Mouse (Mus musculus): ENCODE measurements at regions not wholly inside any gene's neighbourhood (a gene's known extent, or its start where the extent isn't known, plus 50 kb on each side); places are given as distances from the start of the nearest gene placed in this dataset.

- H3K27me3 ChIP-seq (ENCODE audit: insufficient read depth, low read length), result no peaks in the 10 kb centered on the region
- TF ChIP-seq POU5F1 (IDR thresholded peaks at IDR 0.05; ENCODE audit: borderline replicate concordance, low read length) (no peak), NANOG (IDR thresholded peaks at IDR 0.05; ENCODE audit: borderline replicate concordance, low read length) (no peak), CTCF (conservative IDR thresholded peaks at IDR 0.05; ENCODE audit: low read length) (no peak)
- no peaks in the 10 kb centered on the region for H3K36me3 ChIP-seq (ENCODE audit: insufficient read depth, low read length)
- no peaks in the 10 kb centered on the region for H3K4me1 ChIP-seq (replicated peaks; ENCODE audit: low read depth, low read length)
- H3K9me3 ChIP-seq (ENCODE audit: low read length), result no peaks in the 10 kb centered on the region
- no peak overlapping the region for H3K4me3 ChIP-seq (replicated peaks; ENCODE audit: low read length)
These were observed 164.6 kb upstream of the Lcorl start for GRCm38 (mm10) chr5:46022047-46022422.

GRCm38 (mm10) chr5:46021398-46022046 lies 164.1 kb upstream of the Lcorl start:
- H3K27me3 ChIP-seq (ENCODE audit: insufficient read depth, low read length), result no peaks in the 10 kb centered on the region
- no peak for TF ChIP-seq CTCF (conservative IDR thresholded peaks at IDR 0.05; ENCODE audit: low read length)
- TF ChIP-seq NANOG (IDR thresholded peaks at IDR 0.05; ENCODE audit: borderline replicate concordance, low read length), result no peak
- no peak for TF ChIP-seq POU5F1 (IDR thresholded peaks at IDR 0.05; ENCODE audit: borderline replicate concordance, low read length)
- H3K4me1 ChIP-seq (replicated peaks; ENCODE audit: low read depth, low read length), result no peaks in the 10 kb centered on the region
- H3K9me3 ChIP-seq (ENCODE audit: low read length), result no peaks in the 10 kb centered on the region
- H3K4me3 ChIP-seq (replicated peaks; ENCODE audit: low read length), result no peak overlapping the region
- H3K36me3 ChIP-seq (ENCODE audit: insufficient read depth, low read length), result no peaks in the 10 kb centered on the region

GRCm38 (mm10) chr5:46020175-46020574 lies 162.8 kb upstream of the Lcorl start:
- no peak overlapping the region for H3K4me3 ChIP-seq (replicated peaks; ENCODE audit: low read length)
- no peaks in the 10 kb centered on the region for H3K36me3 ChIP-seq (ENCODE audit: insufficient read depth, low read length)
- TF ChIP-seq CTCF (conservative IDR thresholded peaks at IDR 0.05; ENCODE audit: low read length) (no peak), POU5F1 (IDR thresholded peaks at IDR 0.05; ENCODE audit: borderline replicate concordance, low read length) (no peak), NANOG (IDR thresholded peaks at IDR 0.05; ENCODE audit: borderline replicate concordance, low read length) (no peak)
- H3K4me1 ChIP-seq (replicated peaks; ENCODE audit: low read depth, low read length), result no peaks in the 10 kb centered on the region
- H3K27me3 ChIP-seq (ENCODE audit: insufficient read depth, low read length), result no peaks in the 10 kb centered on the region
- H3K9me3 ChIP-seq (ENCODE audit: low read length), result no peaks in the 10 kb centered on the region

- Histone ChIP-seq H3K4me1 (replicated peaks; ENCODE audit: low read depth, low read length) (peaks cover 18% of the 10 kb centered on the region), H3K36me3 (ENCODE audit: insufficient read depth, low read length) (no peaks in the 10 kb centered on the region), H3K27me3 (ENCODE audit: insufficient read depth, low read length) (no peaks in the 10 kb centered on the region), H3K4me3 (replicated peaks; ENCODE audit: low read length) (no peak overlapping the region), H3K9me3 (ENCODE audit: low read length) (no peaks in the 10 kb centered on the region)
- TF ChIP-seq NANOG (IDR thresholded peaks at IDR 0.05; ENCODE audit: borderline replicate concordance, low read length) (no peak), POU5F1 (IDR thresholded peaks at IDR 0.05; ENCODE audit: borderline replicate concordance, low read length) (no peak), CTCF (conservative IDR thresholded peaks at IDR 0.05; ENCODE audit: low read length) (no peak)
These were observed 150.0 kb upstream of the Lcorl start for GRCm38 (mm10) chr5:46007446-46007845.

- Histone ChIP-seq H3K4me1 (replicated peaks; ENCODE audit: low read depth, low read length) (peaks cover 18% of the 10 kb centered on the region), H3K27me3 (ENCODE audit: insufficient read depth, low read length) (no peaks in the 10 kb centered on the region), H3K36me3 (ENCODE audit: insufficient read depth, low read length) (no peaks in the 10 kb centered on the region), H3K9me3 (ENCODE audit: low read length) (no peaks in the 10 kb centered on the region), H3K4me3 (replicated peaks; ENCODE audit: low read length) (no peak overlapping the region)
- no peak for TF ChIP-seq CTCF (conservative IDR thresholded peaks at IDR 0.05; ENCODE audit: low read length)
- no peak for TF ChIP-seq NANOG (IDR thresholded peaks at IDR 0.05; ENCODE audit: borderline replicate concordance, low read length)
- no peak for TF ChIP-seq POU5F1 (IDR thresholded peaks at IDR 0.05; ENCODE audit: borderline replicate concordance, low read length)
These were observed 149.3 kb upstream of the Lcorl start for GRCm38 (mm10) chr5:46006691-46007090.

- Histone ChIP-seq H3K9me3 (ENCODE audit: low read length) (no peaks in the 10 kb centered on the region), H3K4me3 (replicated peaks; ENCODE audit: low read length) (no peak overlapping the region), H3K4me1 (replicated peaks; ENCODE audit: low read depth, low read length) (peaks cover 18% of the 10 kb centered on the region), H3K27me3 (ENCODE audit: insufficient read depth, low read length) (no peaks in the 10 kb centered on the region), H3K36me3 (ENCODE audit: insufficient read depth, low read length) (no peaks in the 10 kb centered on the region)
- TF ChIP-seq POU5F1 (IDR thresholded peaks at IDR 0.05; ENCODE audit: borderline replicate concordance, low read length) (no peak), CTCF (conservative IDR thresholded peaks at IDR 0.05; ENCODE audit: low read length) (no peak), NANOG (IDR thresholded peaks at IDR 0.05; ENCODE audit: borderline replicate concordance, low read length) (no peak)
These were observed 148.8 kb upstream of the Lcorl start for GRCm38 (mm10) chr5:46006228-46006627.

GRCm38 (mm10) chr5:46005631-46006030 lies 148.2 kb upstream of the Lcorl start:
- Histone ChIP-seq H3K36me3 (ENCODE audit: insufficient read depth, low read length) (no peaks in the 10 kb centered on the region), H3K4me1 (replicated peaks; ENCODE audit: low read depth, low read length) (peaks cover 18% of the 10 kb centered on the region), H3K4me3 (replicated peaks; ENCODE audit: low read length) (no peak overlapping the region), H3K9me3 (ENCODE audit: low read length) (no peaks in the 10 kb centered on the region), H3K27me3 (ENCODE audit: insufficient read depth, low read length) (no peaks in the 10 kb centered on the region)
- no peak for TF ChIP-seq CTCF (conservative IDR thresholded peaks at IDR 0.05; ENCODE audit: low read length)
- TF ChIP-seq NANOG (IDR thresholded peaks at IDR 0.05; ENCODE audit: borderline replicate concordance, low read length), result no peak
- TF ChIP-seq POU5F1 (IDR thresholded peaks at IDR 0.05; ENCODE audit: borderline replicate concordance, low read length), result no peak

- Histone ChIP-seq H3K36me3 (ENCODE audit: insufficient read depth, low read length) (no peaks in the 10 kb centered on the region), H3K4me1 (replicated peaks; ENCODE audit: low read depth, low read length) (peaks cover 18% of the 10 kb centered on the region), H3K4me3 (replicated peaks; ENCODE audit: low read length) (no peak overlapping the region), H3K27me3 (ENCODE audit: insufficient read depth, low read length) (no peaks in the 10 kb centered on the region), H3K9me3 (ENCODE audit: low read length) (no peaks in the 10 kb centered on the region)
- no peak for TF ChIP-seq NANOG (IDR thresholded peaks at IDR 0.05; ENCODE audit: borderline replicate concordance, low read length)
- TF ChIP-seq CTCF (conservative IDR thresholded peaks at IDR 0.05; ENCODE audit: low read length), result no peak
These were observed 144.6 kb upstream of the Lcorl start for GRCm38 (mm10) chr5:46002011-46002410.

- H3K4me3 ChIP-seq (replicated peaks; ENCODE audit: low read length), result no peak overlapping the region
- no peak for TF ChIP-seq CTCF (conservative IDR thresholded peaks at IDR 0.05; ENCODE audit: low read length)
- TF ChIP-seq NANOG (IDR thresholded peaks at IDR 0.05; ENCODE audit: borderline replicate concordance, low read length), result no peak
- TF ChIP-seq POU5F1 (IDR thresholded peaks at IDR 0.05; ENCODE audit: borderline replicate concordance, low read length), result no peak
- H3K4me1 ChIP-seq (replicated peaks; ENCODE audit: low read depth, low read length), result no peaks in the 10 kb centered on the region
- H3K36me3 ChIP-seq (ENCODE audit: insufficient read depth, low read length), result no peaks in the 10 kb centered on the region
- H3K9me3 ChIP-seq (ENCODE audit: low read length), result no peaks in the 10 kb centered on the region
- H3K27me3 ChIP-seq (ENCODE audit: insufficient read depth, low read length), result no peaks in the 10 kb centered on the region
These were observed 100.4 kb upstream of the Lcorl start for GRCm38 (mm10) chr5:45957766-45958165.
